Mouse (Mus musculus): ENCODE data around the gene Gcg.

DNA sequence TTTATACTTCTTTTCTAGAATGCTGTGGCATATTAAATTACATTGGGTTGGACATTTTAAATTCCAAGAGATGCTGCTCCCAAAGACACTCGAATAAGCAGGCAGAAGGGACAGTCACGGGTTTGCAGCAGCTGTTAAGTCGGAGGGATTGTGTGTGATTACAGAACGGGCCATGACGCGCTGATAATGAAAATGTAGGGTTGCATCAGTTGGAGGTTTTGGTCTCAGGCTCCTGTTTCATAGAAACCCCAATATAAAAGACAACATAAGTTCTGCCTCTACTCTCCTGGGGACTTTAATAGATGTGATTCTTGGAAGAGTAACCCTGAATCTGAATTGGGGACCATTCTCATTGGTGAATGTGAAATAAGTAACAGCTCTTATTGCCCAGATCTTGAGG is 33.1 kb downstream of the Gcg start:
- no peak for TF ChIP-seq CTCF (IDR thresholded peaks at IDR 0.05; ENCODE audit: borderline replicate concordance, extremely low read depth, insufficient read depth, insufficient read length)
- no peak for TF ChIP-seq POLR2A (IDR thresholded peaks at IDR 0.05; ENCODE audit: borderline replicate concordance, extremely low read depth, insufficient read depth, insufficient read length, poor library complexity, severe bottlenecking)
